Mouse (Mus musculus): ENCODE measurements at regions not wholly inside any gene's neighbourhood (a gene's known extent, or its start where the extent isn't known, plus 50 kb on each side); places are given as distances from the start of the nearest gene placed in this dataset.

DNA sequence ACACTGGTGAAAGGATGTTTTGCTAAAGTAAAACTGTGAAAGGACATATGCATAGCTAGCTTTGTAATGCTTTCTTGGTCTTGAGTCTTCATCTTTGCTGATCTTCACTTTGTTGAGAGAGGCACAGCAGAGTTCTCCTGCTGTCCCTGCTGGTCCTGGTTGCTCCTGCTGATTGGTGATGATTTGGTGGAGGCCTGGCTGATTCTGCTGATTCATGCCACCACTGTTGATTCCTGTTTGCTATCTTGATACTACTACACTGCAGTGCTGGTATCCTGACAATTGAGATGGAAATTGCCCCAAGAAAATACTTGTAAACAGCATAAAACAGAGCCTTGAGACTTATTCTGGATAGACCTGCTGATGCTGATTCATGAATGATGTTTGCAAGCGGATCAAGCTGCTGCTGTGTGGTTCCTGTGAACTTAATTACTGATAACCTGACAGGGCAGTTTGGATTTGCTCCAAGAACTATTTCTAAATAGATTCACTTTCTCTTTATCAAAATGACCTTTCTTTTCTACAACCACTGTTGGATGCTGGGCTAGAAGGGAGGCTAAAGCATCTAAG lies 1249.0 kb upstream of the Cited2 start:
- H3K36me3 ChIP-seq (replicated peaks; ENCODE audit: insufficient read depth, low read length) = no peaks in the 10 kb centered on the region
- H3K27ac ChIP-seq (ENCODE audit: low read depth) = no peak overlapping the region
- TF ChIP-seq EP300 (IDR thresholded peaks at IDR 0.05; ENCODE audit: low read depth) (no peak), CTCF (IDR thresholded peaks at IDR 0.05; ENCODE audit: low read depth) (no peak)
- no peak overlapping the region for H3K9ac ChIP-seq (replicated peaks)
- ATAC-seq (no peak), DNase-seq (no peak)
- H3K4me3 ChIP-seq (ENCODE audit: low read depth, low read length) = no peak overlapping the region
- no peaks in the 10 kb centered on the region for H3K4me1 ChIP-seq (ENCODE audit: insufficient read depth)
- H3K4me2 ChIP-seq (ENCODE audit: low read depth, low read length) = no peak overlapping the region
- WGBS (ENCODE audit: insufficient replicate concordance) = 43% methylated on average over 1 of the region's 1 CpGs
- H3K9me3 ChIP-seq (ENCODE audit: low read length) = no peaks in the 10 kb centered on the region
- H3K27me3 ChIP-seq (ENCODE audit: insufficient read depth, low read length) = no peaks in the 10 kb centered on the region

DNA sequence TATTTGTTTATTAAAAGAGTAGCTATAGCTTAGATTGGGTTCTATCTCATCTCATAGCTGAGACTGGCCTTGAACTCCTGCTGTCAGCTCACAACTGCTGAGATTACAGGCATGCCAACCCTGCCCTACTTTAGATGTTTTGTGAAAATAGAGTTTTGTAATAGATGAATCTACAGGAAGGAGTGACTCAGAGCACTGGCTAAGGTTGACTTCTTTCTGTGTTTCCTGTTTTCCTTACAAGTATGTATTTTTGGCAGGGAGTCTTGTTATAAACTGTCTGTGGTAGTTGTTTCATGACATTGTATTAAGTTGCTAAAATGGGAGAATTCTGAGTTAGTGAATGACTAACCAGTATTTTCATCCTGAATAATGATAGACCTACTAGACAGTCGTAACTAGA lies 1224.4 kb upstream of the Cited2 start:
- no peak for ATAC-seq
- no peaks in the 10 kb centered on the region for H3K4me1 ChIP-seq (ENCODE audit: insufficient read depth)
- H3K9ac ChIP-seq (replicated peaks) = no peak overlapping the region
- H3K36me3 ChIP-seq (replicated peaks; ENCODE audit: insufficient read depth, low read length) = no peaks in the 10 kb centered on the region
- no peaks in the 10 kb centered on the region for H3K9me3 ChIP-seq (ENCODE audit: low read length)
- H3K27ac ChIP-seq (ENCODE audit: low read depth) = no peak overlapping the region
- WGBS (ENCODE audit: insufficient replicate concordance) = 69% methylated on average over 1 of the region's 1 CpGs
- TF ChIP-seq EP300 (IDR thresholded peaks at IDR 0.05; ENCODE audit: low read depth) = no peak
- no peak for TF ChIP-seq CTCF (IDR thresholded peaks at IDR 0.05; ENCODE audit: low read depth)
- no peak overlapping the region for H3K4me3 ChIP-seq (ENCODE audit: low read depth, low read length)
- DNase-seq = no peak
- H3K4me2 ChIP-seq (ENCODE audit: low read depth, low read length) = no peak overlapping the region
- no peaks in the 10 kb centered on the region for H3K27me3 ChIP-seq (ENCODE audit: insufficient read depth, low read length)

DNA sequence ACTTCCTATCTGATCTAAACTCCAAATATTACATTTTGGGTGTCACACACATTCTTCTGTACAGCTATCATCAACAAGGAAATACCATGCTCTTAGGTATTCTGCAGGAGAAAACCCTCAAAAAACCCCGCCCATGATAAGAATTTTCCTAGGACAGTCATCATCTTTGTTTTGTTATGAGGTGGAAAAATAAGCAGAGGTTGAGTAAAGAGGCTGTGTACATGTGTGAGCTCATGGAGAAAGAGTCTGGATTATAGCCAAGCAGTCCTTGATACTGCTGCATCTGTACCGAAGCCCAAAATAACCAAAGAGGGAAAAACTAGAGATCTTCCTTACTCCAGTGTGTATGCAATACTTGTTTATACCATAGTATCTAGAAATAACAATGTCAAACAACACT lies 1215.3 kb upstream of the Cited2 start:
- no peak overlapping the region for H3K27ac ChIP-seq (ENCODE audit: low read depth)
- no peak overlapping the region for H3K4me2 ChIP-seq (ENCODE audit: low read depth, low read length)
- no peak overlapping the region for H3K4me3 ChIP-seq (ENCODE audit: low read depth, low read length)
- H3K27me3 ChIP-seq (ENCODE audit: insufficient read depth, low read length) = no peaks in the 10 kb centered on the region
- no peak overlapping the region for H3K9ac ChIP-seq (replicated peaks)
- H3K4me1 ChIP-seq (ENCODE audit: insufficient read depth) = no peaks in the 10 kb centered on the region
- H3K36me3 ChIP-seq (replicated peaks; ENCODE audit: insufficient read depth, low read length) = no peaks in the 10 kb centered on the region
- DNase-seq (no peak), ATAC-seq (peak; percentile 49; the same call in 1 of the 2 replicates)
- no peaks in the 10 kb centered on the region for H3K9me3 ChIP-seq (ENCODE audit: low read length)
- 83% methylated on average over 2 of the region's 2 CpGs for WGBS (ENCODE audit: insufficient replicate concordance)
- TF ChIP-seq EP300 (IDR thresholded peaks at IDR 0.05; ENCODE audit: low read depth) = no peak
- TF ChIP-seq CTCF (IDR thresholded peaks at IDR 0.05; ENCODE audit: low read depth) = no peak

DNA sequence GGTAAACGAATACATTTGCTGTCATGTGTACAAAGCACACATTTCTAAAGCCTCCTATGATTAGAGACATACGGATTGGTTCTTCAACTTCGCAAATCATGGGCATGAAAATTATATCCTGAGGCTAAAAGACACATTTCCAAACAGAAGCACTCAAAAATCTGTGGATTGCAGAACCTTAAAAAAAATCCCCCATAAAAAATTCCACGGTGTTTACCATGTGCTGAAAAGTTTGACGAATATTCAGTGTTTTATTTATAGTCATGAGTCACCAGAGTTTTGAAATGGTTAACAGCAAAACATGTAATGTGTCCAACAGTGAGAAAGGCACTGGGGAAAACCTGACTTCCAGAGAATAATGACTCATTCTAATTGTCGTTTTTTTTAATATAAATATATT lies 1214.9 kb upstream of the Cited2 start:
- TF ChIP-seq CTCF (IDR thresholded peaks at IDR 0.05; ENCODE audit: low read depth) (no peak), EP300 (IDR thresholded peaks at IDR 0.05; ENCODE audit: low read depth) (no peak)
- Histone ChIP-seq H3K27me3 (ENCODE audit: insufficient read depth, low read length) (no peaks in the 10 kb centered on the region), H3K27ac (ENCODE audit: low read depth) (no peak overlapping the region), H3K9me3 (ENCODE audit: low read length) (no peaks in the 10 kb centered on the region), H3K4me1 (ENCODE audit: insufficient read depth) (no peaks in the 10 kb centered on the region), H3K4me2 (ENCODE audit: low read depth, low read length) (no peak overlapping the region), H3K4me3 (ENCODE audit: low read depth, low read length) (no peak overlapping the region), H3K36me3 (replicated peaks; ENCODE audit: insufficient read depth, low read length) (no peaks in the 10 kb centered on the region), H3K9ac (replicated peaks) (no peak overlapping the region)
- DNase-seq = no peak
- WGBS (ENCODE audit: insufficient replicate concordance) = 70% methylated on average over 6 of the region's 6 CpGs
- ATAC-seq = peak; percentile 38; the same call in 1 of the 2 replicates

DNA sequence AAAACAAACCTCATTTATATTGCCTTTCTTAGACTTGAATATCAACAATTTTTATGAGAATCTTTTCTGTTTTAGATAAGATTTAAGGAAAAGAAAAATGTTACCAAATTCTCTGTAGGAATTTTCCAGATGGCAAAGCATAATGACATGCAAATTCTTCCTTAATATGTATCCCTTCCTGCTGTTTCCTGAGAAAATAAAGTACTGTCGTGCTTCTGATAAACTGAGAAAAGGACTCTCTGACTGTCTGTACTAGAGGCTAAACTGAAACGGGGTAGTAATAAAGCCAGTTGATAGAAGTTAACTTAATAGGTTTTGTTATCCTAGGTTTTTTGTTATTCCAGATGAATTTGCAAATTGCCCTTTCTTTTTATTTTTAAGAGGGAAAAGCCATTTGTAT lies 1208.4 kb upstream of the Cited2 start:
- ATAC-seq (no peak), DNase-seq (no peak)
- no peaks in the 10 kb centered on the region for H3K27me3 ChIP-seq (ENCODE audit: insufficient read depth, low read length)
- no peak overlapping the region for H3K4me3 ChIP-seq (ENCODE audit: low read depth, low read length)
- no peak overlapping the region for H3K4me2 ChIP-seq (ENCODE audit: low read depth, low read length)
- no peak for TF ChIP-seq CTCF (IDR thresholded peaks at IDR 0.05; ENCODE audit: low read depth)
- no peak for TF ChIP-seq EP300 (IDR thresholded peaks at IDR 0.05; ENCODE audit: low read depth)
- no peak overlapping the region for H3K27ac ChIP-seq (ENCODE audit: low read depth)
- H3K4me1 ChIP-seq (ENCODE audit: insufficient read depth) = no peaks in the 10 kb centered on the region
- 72% methylated on average over 2 of the region's 2 CpGs for WGBS (ENCODE audit: insufficient replicate concordance)
- H3K9ac ChIP-seq (replicated peaks) = no peak overlapping the region
- no peaks in the 10 kb centered on the region for H3K36me3 ChIP-seq (replicated peaks; ENCODE audit: insufficient read depth, low read length)
- H3K9me3 ChIP-seq (ENCODE audit: low read length) = no peaks in the 10 kb centered on the region

DNA sequence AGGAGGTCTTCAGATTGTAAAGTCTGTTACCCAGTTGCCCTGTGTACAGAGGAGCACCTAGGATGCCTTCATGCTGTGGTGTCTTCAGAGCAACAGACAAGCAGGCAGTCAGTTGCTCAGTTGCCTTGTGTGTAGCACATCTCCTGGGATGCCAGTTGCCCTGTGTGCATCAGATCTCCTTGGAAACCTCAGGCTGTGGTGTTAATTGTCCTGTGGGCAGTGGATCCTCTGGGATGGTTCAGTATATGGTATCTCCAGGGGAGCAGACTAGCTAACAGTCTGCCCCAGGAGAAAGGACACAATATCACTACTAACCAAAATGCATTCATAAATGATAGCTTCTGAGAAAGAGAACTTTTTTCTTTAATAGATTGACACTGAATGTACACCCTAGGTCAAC lies 1201.1 kb upstream of the Cited2 start:
- no peak overlapping the region for H3K4me3 ChIP-seq (ENCODE audit: low read depth, low read length)
- TF ChIP-seq EP300 (IDR thresholded peaks at IDR 0.05; ENCODE audit: low read depth) = no peak
- no peak for TF ChIP-seq CTCF (IDR thresholded peaks at IDR 0.05; ENCODE audit: low read depth)
- H3K27ac ChIP-seq (ENCODE audit: low read depth) = no peak overlapping the region
- H3K36me3 ChIP-seq (replicated peaks; ENCODE audit: insufficient read depth, low read length) = no peaks in the 10 kb centered on the region
- no peaks in the 10 kb centered on the region for H3K27me3 ChIP-seq (ENCODE audit: insufficient read depth, low read length)
- no peaks in the 10 kb centered on the region for H3K9me3 ChIP-seq (ENCODE audit: low read length)
- no peak for ATAC-seq
- no peak overlapping the region for H3K4me2 ChIP-seq (ENCODE audit: low read depth, low read length)
- H3K4me1 ChIP-seq (ENCODE audit: insufficient read depth) = no peaks in the 10 kb centered on the region
- H3K9ac ChIP-seq (replicated peaks) = no peak overlapping the region
- DNase-seq = no peak

DNA sequence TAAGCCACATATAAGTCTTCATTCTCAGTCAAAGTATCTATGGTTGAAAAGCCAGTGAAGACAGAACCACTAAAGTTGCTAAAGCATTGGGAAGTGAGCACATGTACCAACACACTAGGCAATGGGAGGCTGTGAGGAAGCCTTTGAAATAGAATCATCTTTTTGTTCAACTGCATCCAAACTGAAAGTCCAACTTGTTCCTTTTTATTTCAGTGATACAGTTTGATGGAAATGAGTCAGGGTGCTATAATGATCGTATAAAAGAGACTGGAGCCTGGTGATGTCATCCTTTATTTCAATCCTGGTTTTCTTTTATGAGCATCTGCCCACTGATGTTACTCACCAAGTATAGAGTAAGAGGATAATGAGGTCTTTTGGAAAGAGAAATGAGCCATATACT lies 1198.9 kb upstream of the Cited2 start:
- Histone ChIP-seq H3K4me1 (ENCODE audit: insufficient read depth) (no peaks in the 10 kb centered on the region), H3K27ac (ENCODE audit: low read depth) (no peak overlapping the region), H3K9me3 (ENCODE audit: low read length) (no peaks in the 10 kb centered on the region), H3K4me2 (ENCODE audit: low read depth, low read length) (no peak overlapping the region), H3K4me3 (ENCODE audit: low read depth, low read length) (no peak overlapping the region), H3K27me3 (ENCODE audit: insufficient read depth, low read length) (no peaks in the 10 kb centered on the region), H3K36me3 (replicated peaks; ENCODE audit: insufficient read depth, low read length) (no peaks in the 10 kb centered on the region), H3K9ac (replicated peaks) (no peak overlapping the region)
- 80% methylated on average over 1 of the region's 1 CpGs for WGBS (ENCODE audit: insufficient replicate concordance)
- ATAC-seq (no peak), DNase-seq (no peak)
- TF ChIP-seq CTCF (IDR thresholded peaks at IDR 0.05; ENCODE audit: low read depth) (no peak), EP300 (IDR thresholded peaks at IDR 0.05; ENCODE audit: low read depth) (no peak)

Data from liver, postnatal 0 days (tissue).